Mouse (Mus musculus): ENCODE measurements around the gene Tmem156. TPM values are rescaled to one million over a fixed set of nuclear protein-coding genes. Genes with fewer than 3 reads are reported as not detected.

The Tmem156 gene
- 7.3 and 9.1 TPM in 2 replicates for total RNA-seq (2012; rRNA removed)
- 15.8 and 15.9 TPM in 2 replicates for total RNA-seq (2014; rRNA removed)
- polyA plus RNA-seq (2012; ENCODE audit: insufficient read length, low read depth) = 16.6 and 20.8 TPM in 2 replicates

DNA sequence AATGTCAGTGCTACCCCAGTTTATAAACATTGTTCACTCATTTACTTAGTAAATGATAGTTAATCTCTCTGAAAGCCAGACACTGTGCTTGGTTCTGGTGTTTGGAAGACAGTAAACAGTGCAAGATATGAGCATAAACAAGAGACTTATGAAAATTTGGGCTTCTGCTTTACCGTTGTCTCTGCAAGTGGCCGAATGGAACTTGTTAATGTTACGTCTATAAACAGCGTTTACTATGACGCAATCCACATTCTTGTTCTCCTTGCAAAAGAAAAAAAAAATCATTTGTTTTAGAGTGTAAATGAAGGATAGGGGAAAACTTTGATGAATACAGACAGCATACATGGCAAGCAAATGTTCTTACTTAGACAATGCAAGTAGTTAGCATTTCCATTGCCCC, at the start of gene Tmem156:
TSS of gene Tmem156 (minus strand) at position 212 of the 400 bp plus-strand sequence.
- in situ Hi-C loops (cut with MboI; ENCODE audit: low pct_ligation_motif_present, low pct_unique_long_range_greater_than_20kb, low sequenced_read_pairs) = no loop called here
- H3K9ac ChIP-seq (ENCODE audit: insufficient read depth, low read depth) = peak within 1 kb of the TSS; percentile 72
- H3K9me3 ChIP-seq (replicated peaks; ENCODE audit: low read length) = no peaks in the 10 kb centered on the region
- H3K79me2 ChIP-seq (replicated peaks; ENCODE audit: control insufficient read depth, extremely low read depth, insufficient read depth, poor library complexity, severe bottlenecking) = peaks cover 6% of the 10 kb centered on the region
- peak within 1 kb of the TSS; percentile 52 to 81 (median 57) for H3K4me3 ChIP-seq (replicated peaks in 1 of 3; ENCODE audit: low read depth in 2 of 3, low read length in 2 of 3, poor library complexity in 1 of 3)
- H3K4me2 ChIP-seq (ENCODE audit: insufficient read depth, low read depth, poor library complexity, severe bottlenecking) = peak within 1 kb of the TSS; percentile 75; the same call in 1 of the 2 replicates
- no peaks in the 10 kb centered on the region for H3K27me3 ChIP-seq (replicated peaks)
- H3K4me1 ChIP-seq (ENCODE audit: control insufficient read depth in 1 of 2, insufficient read depth in 2 of 2) = peaks cover 5 to 34% of the 10 kb centered on the region in 2 experiments; a peak in 3 of 4 replicates
- H3K27ac ChIP-seq (ENCODE audit: insufficient read depth, low read depth) = no peak within 1 kb of the TSS
- no peaks in the 10 kb centered on the region for H3K36me3 ChIP-seq (replicated peaks in 1 of 2; ENCODE audit: control insufficient read depth in 1 of 2, insufficient read depth in 1 of 2, low read length in 1 of 2)
- dilution Hi-C loops (cut with MboI; ENCODE audit: extremely low pct_ligation_motif_present, extremely low pct_unique_long_range_greater_than_20kb, low sequenced_read_pairs) = no loop called here
- TF ChIP-seq MYC (IDR thresholded peaks at IDR 0.05; ENCODE audit: low read depth, low read length) = no peak
- TF ChIP-seq SIN3A (IDR thresholded peaks at IDR 0.05; ENCODE audit: low read length) = no peak
- TF ChIP-seq JUND (conservative IDR thresholded peaks at IDR 0.05; ENCODE audit: low read depth, low read length) = no peak
- no peak for TF ChIP-seq UBTF (IDR thresholded peaks at IDR 0.05; ENCODE audit: low read depth, low read length)
- TF ChIP-seq USF2 (conservative IDR thresholded peaks at IDR 0.05; ENCODE audit: low read depth, low read length) = no peak
- TF ChIP-seq MAZ (IDR thresholded peaks at IDR 0.05; ENCODE audit: low read depth, low read length) = no peak
- TF ChIP-seq EP300 (IDR thresholded peaks at IDR 0.05; ENCODE audit: low read length) = no peak
- DNase-seq (ENCODE audit: extremely low read depth) = no peak

DNA sequence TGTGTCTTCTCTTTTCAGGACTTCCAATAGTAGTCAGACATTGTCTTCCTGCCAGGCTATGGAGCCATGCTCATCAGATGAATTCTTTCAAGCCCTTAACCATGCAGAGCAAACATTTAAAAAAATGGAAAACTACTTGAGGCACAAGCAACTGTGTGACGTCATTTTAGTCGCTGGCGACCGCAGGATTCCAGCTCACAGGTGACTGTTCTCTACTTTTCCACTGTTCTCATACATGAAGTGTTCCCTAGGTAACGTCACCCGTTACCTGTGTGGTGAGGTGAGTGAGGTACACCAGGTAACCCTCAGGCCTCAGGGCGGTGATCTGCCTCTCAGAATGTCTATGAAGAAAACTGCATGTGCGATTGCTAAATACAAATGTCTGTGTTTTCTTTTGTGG, 49.3 kb upstream of the Tmem156 start:
- no peak for TF ChIP-seq CHD2 (IDR thresholded peaks at IDR 0.05; ENCODE audit: low read length)
- TF ChIP-seq ZMIZ1 (IDR thresholded peaks at IDR 0.05; ENCODE audit: low read depth, low read length) = no peak
- no peak for TF ChIP-seq HCFC1 (IDR thresholded peaks at IDR 0.05; ENCODE audit: low read depth, low read length)
- no peak for TF ChIP-seq SMC3 (IDR thresholded peaks at IDR 0.05; ENCODE audit: low read depth, low read length)
- TF ChIP-seq RCOR1 (conservative IDR thresholded peaks at IDR 0.05; ENCODE audit: low read depth, low read length) = no peak
- TF ChIP-seq CHD1 (IDR thresholded peaks at IDR 0.05; ENCODE audit: low read depth, low read length) = no peak
- no peak for TF ChIP-seq ETS1 (conservative IDR thresholded peaks at IDR 0.05; ENCODE audit: low read depth, low read length)
- TF ChIP-seq MYC (IDR thresholded peaks at IDR 0.05; ENCODE audit: low read depth, low read length) = no peak
- TF ChIP-seq GABPA (IDR thresholded peaks at IDR 0.05; ENCODE audit: insufficient replicate concordance, low read depth, low read length) = no peak
- TF ChIP-seq MAZ (IDR thresholded peaks at IDR 0.05; ENCODE audit: low read depth, low read length) = no peak
- no peak for TF ChIP-seq CTCF (conservative IDR thresholded peaks at IDR 0.05 in 1 of 2, IDR thresholded peaks at IDR 0.05 in 1 of 2; ENCODE audit: low read depth in 2 of 2, low read length in 2 of 2)
- TF ChIP-seq RAD21 (IDR thresholded peaks at IDR 0.05; ENCODE audit: low read depth, low read length) = no peak
- TF ChIP-seq ELF1 (IDR thresholded peaks at IDR 0.05; ENCODE audit: low read depth, low read length) = no peak
- TF ChIP-seq JUN (IDR thresholded peaks at IDR 0.05; ENCODE audit: insufficient read depth, low read depth, low read length) = no peak
- TF ChIP-seq POLR2A (IDR thresholded peaks at IDR 0.05; ENCODE audit: low read depth, low read length) = no peak
- no peak for TF ChIP-seq KAT2A (IDR thresholded peaks at IDR 0.05; ENCODE audit: insufficient replicate concordance, low read length)

More for the DNA sequence above, 49.3 kb upstream of the Tmem156 start:
- Histone ChIP-seq H3K9me3 (replicated peaks; ENCODE audit: low read length) (no peaks in the 10 kb centered on the region), H3K27me3 (replicated peaks) (no peaks in the 10 kb centered on the region), H3K79me2 (replicated peaks; ENCODE audit: control insufficient read depth, extremely low read depth, insufficient read depth, poor library complexity, severe bottlenecking) (no peaks in the 10 kb centered on the region), H3K4me2 (ENCODE audit: insufficient read depth, low read depth, poor library complexity, severe bottlenecking) (no peak overlapping the region), H3K4me1 (ENCODE audit: control insufficient read depth in 1 of 2, insufficient read depth in 2 of 2) (peaks cover 0 to 3% of the 10 kb centered on the region in 2 experiments; a peak in 2 of 4 replicates), H3K27ac (ENCODE audit: insufficient read depth, low read depth) (no peak overlapping the region), H3K36me3 (replicated peaks in 1 of 2; ENCODE audit: control insufficient read depth in 1 of 2, insufficient read depth in 1 of 2, low read length in 1 of 2) (peaks cover 13 to 47% of the 10 kb centered on the region in 2 experiments), H3K4me3 (replicated peaks in 1 of 3; ENCODE audit: low read depth in 2 of 3, low read length in 2 of 3, poor library complexity in 1 of 3) (no peak overlapping the region), H3K9ac (ENCODE audit: insufficient read depth, low read depth) (no peak overlapping the region)
- DNase-seq (ENCODE audit: extremely low read depth) = no peak
- dilution Hi-C loops (cut with MboI; ENCODE audit: extremely low pct_ligation_motif_present, extremely low pct_unique_long_range_greater_than_20kb, low sequenced_read_pairs) (no loop called here), in situ Hi-C loops (cut with MboI; ENCODE audit: low pct_ligation_motif_present, low pct_unique_long_range_greater_than_20kb, low sequenced_read_pairs) (no loop called here)

Data from CH12.LX (cell line).